ENCODE assay signal across 8 mouse cellular contexts in the genomic region with DNA sequence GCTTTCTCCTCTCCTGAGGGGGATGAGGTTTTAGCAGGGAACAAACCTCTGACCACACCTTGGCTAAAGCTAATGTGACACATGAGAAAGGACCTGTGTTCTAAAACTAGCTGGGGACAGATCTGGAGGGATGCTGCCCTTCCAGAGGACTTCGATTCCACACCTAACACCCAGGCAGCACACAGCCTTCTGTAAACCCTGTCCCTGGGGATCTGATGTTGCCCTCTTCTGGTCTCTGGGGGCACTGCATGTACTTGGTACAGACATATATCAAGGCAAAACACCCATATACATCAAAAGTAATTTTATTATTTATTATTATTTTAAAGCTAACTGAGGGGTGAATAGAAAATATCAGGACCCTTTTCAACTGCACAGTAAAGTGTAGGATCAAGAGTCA.
DNase-seq lines count a peak whose midpoint lies in the region; TF ChIP-seq lines count a peak whose summit lies in the region.

No protein-coding gene starts in this region.

- DNase-seq in cerebellum, postnatal 10 days = peak; percentile 54
- DNase-seq in cerebellum, postnatal 36 days = no peak
- peak; percentile 21 for DNase-seq in ovary, postnatal 14 days (ENCODE audit: low spot score)
- no peak for DNase-seq in ovary, adult 18-20 months (ENCODE audit: low spot score)
- DNase-seq in brain, embryonic 14.5 days (ENCODE audit: low read depth) = peak; percentile 62
- peak; percentile 49 for DNase-seq in kidney, postnatal 10 days
- peak; percentile 16 for DNase-seq in naive thymus-derived CD4-positive, alpha-beta T cell, adult 2 months (ENCODE audit: low read depth)
- DNase-seq in gastrocnemius, adult 18-20 months (ENCODE audit: low spot score) = no peak

- peak; percentile 68 for TF ChIP-seq CTCF in brain, embryonic 14.5 days (IDR thresholded peaks at IDR 0.05; ENCODE audit: borderline replicate concordance, extremely low read depth, insufficient read depth, insufficient read length)

- TF ChIP-seq POLR2A in brain, embryonic 14.5 days (IDR thresholded peaks at IDR 0.05; ENCODE audit: borderline replicate concordance, extremely low read depth, insufficient read depth, insufficient read length, poor library complexity, severe bottlenecking) = no peak

Comparison
In these comparisons a context has a peak if more than half of its experiments do, and no peak if none do; other contexts are left out.
1. DNase-seq: peak in cerebellum, postnatal 10 days (2 of 2), ovary, postnatal 14 days (single experiment), brain, embryonic 14.5 days (single experiment), kidney, postnatal 10 days (single experiment) and naive thymus-derived CD4-positive, alpha-beta T cell, adult 2 months (single experiment); none in cerebellum, postnatal 36 days (0 of 2), ovary, adult 18-20 months (single experiment) and gastrocnemius, adult 18-20 months (single experiment).